Mouse (Mus musculus): ENCODE results near the gene Foxp1. TPM values are rescaled to one million over a fixed set of nuclear protein-coding genes. Genes with fewer than 3 reads are reported as not detected.

Foxp1 gene
- polyA plus RNA-seq, 1 experiment from 2014 or later: 18.9 TPM

GRCm38 (mm10) chr6:99347836-99348235 is 174.7 kb downstream of the Foxp1 start:
- H3K27me3 ChIP-seq (ENCODE audit: insufficient read depth, low read length): no peaks in the 10 kb centered on the region
- H3K9me3 ChIP-seq (ENCODE audit: low read length): no peaks in the 10 kb centered on the region
- ATAC-seq (no peak), DNase-seq (no peak)
- WGBS (ENCODE audit: insufficient replicate concordance): 86% methylated on average over 10 of the region's 10 CpGs
- TF ChIP-seq EP300 (IDR thresholded peaks at IDR 0.05; ENCODE audit: low read depth) (no peak), CTCF (IDR thresholded peaks at IDR 0.05; ENCODE audit: low read depth) (no peak)
- H3K4me2 ChIP-seq (ENCODE audit: low read depth, low read length): no peak overlapping the region
- H3K4me3 ChIP-seq (ENCODE audit: low read depth, low read length): no peak overlapping the region
- peaks cover 14% of the 10 kb centered on the region; the same call in 1 of the 2 replicates for H3K4me1 ChIP-seq (ENCODE audit: insufficient read depth)
- H3K36me3 ChIP-seq (replicated peaks; ENCODE audit: insufficient read depth, low read length): no peaks in the 10 kb centered on the region
- no peak overlapping the region for H3K9ac ChIP-seq (replicated peaks)
- H3K27ac ChIP-seq (ENCODE audit: low read depth): no peak overlapping the region

GRCm38 (mm10) chr6:99344966-99345365 is 177.6 kb downstream of the Foxp1 start:
- no peak for ATAC-seq
- Histone ChIP-seq H3K36me3 (replicated peaks; ENCODE audit: insufficient read depth, low read length) (no peaks in the 10 kb centered on the region), H3K4me1 (ENCODE audit: insufficient read depth) (peaks cover 8% of the 10 kb centered on the region; the same call in 1 of the 2 replicates), H3K4me2 (ENCODE audit: low read depth, low read length) (no peak overlapping the region), H3K27me3 (ENCODE audit: insufficient read depth, low read length) (no peaks in the 10 kb centered on the region), H3K9ac (replicated peaks) (no peak overlapping the region), H3K9me3 (ENCODE audit: low read length) (no peaks in the 10 kb centered on the region), H3K27ac (ENCODE audit: low read depth) (no peak overlapping the region), H3K4me3 (ENCODE audit: low read depth, low read length) (no peak overlapping the region)
- DNase-seq: no peak
- 87% methylated on average over 7 of the region's 7 CpGs for WGBS (ENCODE audit: insufficient replicate concordance)
- TF ChIP-seq CTCF (IDR thresholded peaks at IDR 0.05; ENCODE audit: low read depth) (no peak), EP300 (IDR thresholded peaks at IDR 0.05; ENCODE audit: low read depth) (no peak)

GRCm38 (mm10) chr6:99344357-99344756 is 178.2 kb downstream of the Foxp1 start:
- no peaks in the 10 kb centered on the region for H3K27me3 ChIP-seq (ENCODE audit: insufficient read depth, low read length)
- TF ChIP-seq CTCF (IDR thresholded peaks at IDR 0.05; ENCODE audit: low read depth) (no peak), EP300 (IDR thresholded peaks at IDR 0.05; ENCODE audit: low read depth) (no peak)
- H3K4me1 ChIP-seq (ENCODE audit: insufficient read depth): peaks cover 8% of the 10 kb centered on the region; the same call in 1 of the 2 replicates
- H3K36me3 ChIP-seq (replicated peaks; ENCODE audit: insufficient read depth, low read length): no peaks in the 10 kb centered on the region
- no peak overlapping the region for H3K4me3 ChIP-seq (ENCODE audit: low read depth, low read length)
- H3K9me3 ChIP-seq (ENCODE audit: low read length): no peaks in the 10 kb centered on the region
- H3K9ac ChIP-seq (replicated peaks): no peak overlapping the region
- WGBS (ENCODE audit: insufficient replicate concordance): 65% methylated on average over 3 of the region's 3 CpGs
- no peak for DNase-seq
- no peak overlapping the region for H3K27ac ChIP-seq (ENCODE audit: low read depth)
- no peak for ATAC-seq
- H3K4me2 ChIP-seq (ENCODE audit: low read depth, low read length): no peak overlapping the region

GRCm38 (mm10) chr6:99343815-99344214 is 178.7 kb downstream of the Foxp1 start:
- H3K9ac ChIP-seq (replicated peaks): no peak overlapping the region
- no peaks in the 10 kb centered on the region for H3K9me3 ChIP-seq (ENCODE audit: low read length)
- H3K36me3 ChIP-seq (replicated peaks; ENCODE audit: insufficient read depth, low read length): no peaks in the 10 kb centered on the region
- no peak overlapping the region for H3K4me3 ChIP-seq (ENCODE audit: low read depth, low read length)
- peaks cover 10% of the 10 kb centered on the region; the same call in 1 of the 2 replicates for H3K4me1 ChIP-seq (ENCODE audit: insufficient read depth)
- no peak for DNase-seq
- H3K4me2 ChIP-seq (ENCODE audit: low read depth, low read length): no peak overlapping the region
- no peak overlapping the region for H3K27ac ChIP-seq (ENCODE audit: low read depth)
- TF ChIP-seq CTCF (IDR thresholded peaks at IDR 0.05; ENCODE audit: low read depth): no peak
- no peak for TF ChIP-seq EP300 (IDR thresholded peaks at IDR 0.05; ENCODE audit: low read depth)
- ATAC-seq: no peak
- 73% methylated on average over 3 of the region's 3 CpGs for WGBS (ENCODE audit: insufficient replicate concordance)
- no peaks in the 10 kb centered on the region for H3K27me3 ChIP-seq (ENCODE audit: insufficient read depth, low read length)

GRCm38 (mm10) chr6:99342416-99342815 is 180.1 kb downstream of the Foxp1 start:
- no peak overlapping the region for H3K4me3 ChIP-seq (ENCODE audit: low read depth, low read length)
- peaks cover 18% of the 10 kb centered on the region for H3K4me1 ChIP-seq (ENCODE audit: insufficient read depth)
- no peaks in the 10 kb centered on the region for H3K27me3 ChIP-seq (ENCODE audit: insufficient read depth, low read length)
- TF ChIP-seq CTCF (IDR thresholded peaks at IDR 0.05; ENCODE audit: low read depth) (no peak), EP300 (IDR thresholded peaks at IDR 0.05; ENCODE audit: low read depth) (no peak)
- H3K27ac ChIP-seq (ENCODE audit: low read depth): no peak overlapping the region
- WGBS (ENCODE audit: insufficient replicate concordance): 79% methylated on average over 3 of the region's 3 CpGs
- H3K36me3 ChIP-seq (replicated peaks; ENCODE audit: insufficient read depth, low read length): no peaks in the 10 kb centered on the region
- H3K4me2 ChIP-seq (ENCODE audit: low read depth, low read length): no peak overlapping the region
- H3K9ac ChIP-seq (replicated peaks): no peak overlapping the region
- ATAC-seq (no peak), DNase-seq (no peak)
- H3K9me3 ChIP-seq (ENCODE audit: low read length): no peaks in the 10 kb centered on the region

GRCm38 (mm10) chr6:99340902-99341301 is 181.6 kb downstream of the Foxp1 start:
- H3K36me3 ChIP-seq (replicated peaks; ENCODE audit: insufficient read depth, low read length): no peaks in the 10 kb centered on the region
- H3K27me3 ChIP-seq (ENCODE audit: insufficient read depth, low read length): no peaks in the 10 kb centered on the region
- H3K4me2 ChIP-seq (ENCODE audit: low read depth, low read length): no peak overlapping the region
- peaks cover 18% of the 10 kb centered on the region for H3K4me1 ChIP-seq (ENCODE audit: insufficient read depth)
- H3K27ac ChIP-seq (ENCODE audit: low read depth): no peak overlapping the region
- DNase-seq (no peak), ATAC-seq (no peak)
- no peak overlapping the region for H3K4me3 ChIP-seq (ENCODE audit: low read depth, low read length)
- H3K9me3 ChIP-seq (ENCODE audit: low read length): no peaks in the 10 kb centered on the region
- WGBS (ENCODE audit: insufficient replicate concordance): 85% methylated on average over 4 of the region's 4 CpGs
- H3K9ac ChIP-seq (replicated peaks): no peak overlapping the region
- TF ChIP-seq EP300 (IDR thresholded peaks at IDR 0.05; ENCODE audit: low read depth) (no peak), CTCF (IDR thresholded peaks at IDR 0.05; ENCODE audit: low read depth) (no peak)
